18 mouse cellular contexts compared by ENCODE assay signal in the genomic region with DNA sequence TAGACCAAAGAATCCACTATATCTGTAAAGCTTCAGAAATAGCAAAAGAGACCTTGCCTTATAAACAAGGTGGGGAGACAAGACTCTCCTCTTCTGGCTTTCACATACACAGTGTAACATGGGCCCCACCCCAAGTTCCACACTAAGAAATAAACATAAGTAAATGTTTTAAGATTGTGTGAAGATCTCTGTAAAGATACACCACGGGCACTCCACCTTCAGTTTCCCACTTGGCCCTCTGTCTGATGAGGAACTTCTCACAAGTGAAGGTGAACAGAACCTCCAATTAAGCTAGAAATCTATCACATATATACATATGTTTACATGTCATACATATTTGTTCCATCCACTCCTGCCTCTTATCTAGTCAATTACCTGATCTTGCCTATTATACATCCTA.
"Had no signal": no experiment of that assay in that cellular context is flagged by ENCODE, and none has a peak within 500 bp of the region (broad histone marks: within the 10 kb centered on the region; RNA-seq: fewer than 3 reads in every experiment).

No protein-coding gene starts in this region.

- H3K36me3 ChIP-seq: liver, embryonic 13.5 days; liver, embryonic 15.5 days; lung, embryonic 15.5 days; midbrain, embryonic 12.5 days; neural tube, embryonic 12.5 days had no signal

- DNase-seq: liver, embryonic 13.5 days; liver, postnatal 0 days; lung, adult 2 months; lung, postnatal 14 days; lung, postnatal 36 days; midbrain, embryonic 14.5 days; right cerebral cortex, postnatal 14 days; right cerebral cortex, postnatal 4 days; spleen, adult 18-20 months; thymus, adult 18-20 months; thymus, postnatal 36 days had no signal

- H3K9ac ChIP-seq: liver, embryonic 13.5 days; liver, embryonic 15.5 days; liver, postnatal 0 days; lung, embryonic 15.5 days; midbrain, embryonic 12.5 days; neural tube, embryonic 12.5 days had no signal

- H3K4me2 ChIP-seq: liver, embryonic 13.5 days; liver, embryonic 15.5 days; lung, embryonic 15.5 days; midbrain, embryonic 12.5 days; neural tube, embryonic 12.5 days had no signal

- H3K27ac ChIP-seq: liver, embryonic 13.5 days; liver, embryonic 15.5 days; lung, embryonic 15.5 days; macrophage; midbrain, embryonic 12.5 days; neural tube, embryonic 12.5 days had no signal

- H3K9me3 ChIP-seq: liver, embryonic 13.5 days; liver, embryonic 15.5 days; lung, embryonic 15.5 days; megakaryocyte, embryonic 14.5 days; midbrain, embryonic 12.5 days; neural tube, embryonic 12.5 days had no signal

- ATAC-seq: liver, postnatal 0 days; lung, postnatal 0 days had no signal

- H3K4me1 ChIP-seq: liver, embryonic 13.5 days; liver, embryonic 15.5 days; lung, embryonic 15.5 days; midbrain, embryonic 12.5 days; neural tube, embryonic 12.5 days had no signal

- H3K27me3 ChIP-seq: liver, embryonic 13.5 days; lung, embryonic 15.5 days; midbrain, embryonic 12.5 days; neural tube, embryonic 12.5 days had no signal

- H3K4me3 ChIP-seq: liver, embryonic 13.5 days; liver, embryonic 15.5 days; lung, embryonic 15.5 days; megakaryocyte, embryonic 14.5 days; midbrain, embryonic 12.5 days; neural tube, embryonic 12.5 days had no signal
